Mouse (Mus musculus): Measurements from ENCODE around the gene Blvra. TPM values are rescaled to one million over a fixed set of nuclear protein-coding genes. Genes with fewer than 3 reads are reported as not detected.
"Not testable (repeated sequence)": the region's sequence is repeated elsewhere in the genome, so short reads cannot be mapped to it uniquely, and the experiment has no call there.

Gene Blvra
- polyA plus RNA-seq, 1 experiment from 2014 or later = 36.0 TPM

GRCm38 (mm10) chr2:127090151-127090550 is 19.7 kb downstream of the Blvra start:
- H3K4me1 ChIP-seq; H3K9me3 ChIP-seq; H3K4me3 ChIP-seq; H3K27me3 ChIP-seq (ENCODE audit: insufficient read depth, poor library complexity, severe bottlenecking); H3K27ac ChIP-seq: not testable (repeated sequence)
- H3K36me3 ChIP-seq = peaks cover 12% of the 10 kb centered on the region
- DNase-seq (ENCODE audit: low spot score) = peak; percentile 64

GRCm38 (mm10) chr2:127092000-127092399 is 21.5 kb downstream of the Blvra start:
- no peaks in the 10 kb centered on the region for H3K4me1 ChIP-seq
- 50% methylated on average over 8 of the region's 8 CpGs for WGBS
- no peak for DNase-seq (ENCODE audit: low spot score)
- no peaks in the 10 kb centered on the region for H3K27me3 ChIP-seq (ENCODE audit: insufficient read depth, poor library complexity, severe bottlenecking)
- H3K9me3 ChIP-seq = no peaks in the 10 kb centered on the region
- no peak overlapping the region for H3K27ac ChIP-seq
- peaks cover 5% of the 10 kb centered on the region for H3K36me3 ChIP-seq
- H3K4me3 ChIP-seq = no peak overlapping the region

- Histone ChIP-seq H3K36me3 (peaks cover 99% of the 10 kb centered on the region), H3K4me3 (no peak overlapping the region), H3K4me1 (no peaks in the 10 kb centered on the region), H3K9me3 (no peaks in the 10 kb centered on the region), H3K27me3 (ENCODE audit: insufficient read depth, poor library complexity, severe bottlenecking) (no peaks in the 10 kb centered on the region), H3K27ac (no peak overlapping the region)
- no peak for DNase-seq (ENCODE audit: low spot score)
- WGBS = 93% methylated on average over 4 of the region's 4 CpGs
These were observed 38.5 kb downstream of the Blvra start for GRCm38 (mm10) chr2:127108986-127109385.

DNA sequence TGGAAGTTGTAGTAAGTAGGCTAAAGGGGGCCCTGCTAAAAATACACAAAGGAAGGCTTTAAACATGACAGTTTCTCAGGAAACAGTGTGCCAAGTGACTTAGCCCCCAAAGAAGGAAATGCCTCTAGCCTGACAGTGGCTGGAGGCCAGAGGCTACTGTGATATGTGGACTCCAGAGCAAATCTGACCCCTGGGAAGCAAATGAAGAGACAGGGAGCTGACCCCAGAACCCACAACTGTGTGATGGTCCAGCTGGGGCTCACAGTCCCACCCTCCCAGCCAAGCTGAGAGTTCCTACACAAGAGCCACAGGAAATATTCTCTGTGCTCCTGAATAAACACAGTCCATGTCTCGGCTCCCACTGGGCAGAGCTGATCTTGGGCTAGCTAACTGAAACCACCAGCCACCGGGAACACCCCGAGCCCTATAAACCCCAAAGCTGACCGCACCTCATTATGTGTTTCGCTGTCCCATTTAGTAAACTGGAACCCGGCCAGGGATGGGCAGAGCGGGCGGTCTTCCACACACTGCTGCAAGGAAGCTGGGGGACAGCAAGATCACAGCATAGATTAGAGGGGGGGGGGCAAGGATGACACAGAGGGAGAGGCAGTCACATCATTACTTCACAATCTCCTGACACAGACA is 51.2 kb downstream of the Blvra start:
- H3K27ac ChIP-seq = no peak overlapping the region
- 89% methylated on average over 8 of the region's 8 CpGs for whole genome bisulfite sequencing

GRCm38 (mm10) chr2:127128926-127129325 is 58.5 kb downstream of the Blvra start:
- no peak for DNase-seq (ENCODE audit: low spot score)
- Histone ChIP-seq H3K36me3 (peaks cover 41% of the 10 kb centered on the region), H3K9me3 (no peaks in the 10 kb centered on the region), H3K27me3 (ENCODE audit: insufficient read depth, poor library complexity, severe bottlenecking) (no peaks in the 10 kb centered on the region), H3K4me3 (no peak overlapping the region), H3K4me1 (peaks cover 31% of the 10 kb centered on the region), H3K27ac (no peak overlapping the region)
- WGBS = 70% methylated on average over 5 of the region's 5 CpGs

More for the DNA sequence above, 51.2 kb downstream of the Blvra start:
- no peak overlapping the region for H3K4me3 ChIP-seq
- no peaks in the 10 kb centered on the region for H3K27me3 ChIP-seq (ENCODE audit: insufficient read depth, poor library complexity, severe bottlenecking)
- DNase-seq (ENCODE audit: low spot score) = no peak
- H3K36me3 ChIP-seq = peaks cover 92% of the 10 kb centered on the region
- H3K9me3 ChIP-seq = no peaks in the 10 kb centered on the region
- H3K4me1 ChIP-seq = no peaks in the 10 kb centered on the region

GRCm38 (mm10) chr2:127131353-127131752 is 60.9 kb downstream of the Blvra start:
- Histone ChIP-seq H3K9me3 (no peaks in the 10 kb centered on the region), H3K36me3 (peaks cover 17% of the 10 kb centered on the region), H3K4me3 (no peak overlapping the region), H3K27me3 (ENCODE audit: insufficient read depth, poor library complexity, severe bottlenecking) (no peaks in the 10 kb centered on the region), H3K27ac (no peak overlapping the region), H3K4me1 (peaks cover 36% of the 10 kb centered on the region)
- DNase-seq (ENCODE audit: low spot score) = no peak
- 73% methylated on average over 8 of the region's 8 CpGs for WGBS

DNA sequence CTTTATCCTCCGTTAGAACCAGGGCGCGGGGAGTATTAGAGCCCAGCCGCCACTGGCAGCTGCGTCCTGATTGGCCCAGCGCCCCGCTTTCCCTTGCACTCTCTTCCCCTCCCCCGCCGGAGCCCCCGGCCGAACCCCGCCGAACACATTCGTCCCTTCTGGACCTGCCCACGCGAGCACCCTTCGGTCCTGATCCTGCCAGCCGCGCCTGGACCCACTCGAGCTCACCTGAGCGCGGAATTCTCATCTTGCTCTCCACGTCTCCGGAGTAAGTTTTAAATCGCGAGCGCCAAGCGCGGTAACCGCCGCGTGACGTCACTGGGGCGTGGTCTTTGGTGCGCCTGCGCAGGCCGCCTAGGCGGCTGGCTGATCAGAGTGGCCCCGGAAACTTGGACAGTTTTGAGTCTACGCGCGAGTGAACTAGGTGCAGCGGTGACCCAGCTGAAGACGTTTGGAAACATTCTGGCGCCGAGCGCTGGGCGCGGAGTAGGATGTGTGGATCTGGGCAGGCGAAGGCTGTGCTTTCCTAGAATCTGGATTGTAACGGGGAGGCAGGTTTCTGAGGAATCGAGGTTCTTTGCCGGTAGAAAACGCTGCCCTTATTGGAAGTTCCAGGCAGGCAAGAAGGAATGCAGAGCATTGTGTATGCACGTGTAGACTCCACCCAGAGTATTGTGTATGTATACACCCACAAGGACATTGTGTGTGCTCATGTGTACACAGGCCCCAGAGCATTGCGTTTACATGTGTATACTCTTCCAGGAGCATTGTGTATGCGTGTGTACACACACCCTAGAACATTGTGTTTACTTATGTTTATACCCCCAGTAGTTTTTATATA is 63.4 kb downstream of the Blvra start, which contains the start of gene Ncaph:
TSS of gene Ncaph (minus strand) at position 334 of the 841 bp plus-strand sequence.
- no peaks in the 10 kb centered on the region for H3K36me3 ChIP-seq
- peak within 1 kb of the TSS; percentile 72 for H3K4me3 ChIP-seq
- H3K27me3 ChIP-seq (ENCODE audit: insufficient read depth, poor library complexity, severe bottlenecking) = no peaks in the 10 kb centered on the region
- H3K4me1 ChIP-seq = peaks cover 47% of the 10 kb centered on the region
- H3K27ac ChIP-seq = peak within 1 kb of the TSS; percentile 92
- no peaks in the 10 kb centered on the region for H3K9me3 ChIP-seq
- peak; percentile 96 for DNase-seq (ENCODE audit: low spot score)
- 1% methylated on average over 57 of the region's 57 CpGs for WGBS

GRCm38 (mm10) chr2:127135255-127135654 is 64.8 kb downstream of the Blvra start:
- not testable (repeated sequence) for H3K27ac ChIP-seq; DNase-seq (ENCODE audit: low spot score); H3K4me3 ChIP-seq; H3K9me3 ChIP-seq; H3K27me3 ChIP-seq (ENCODE audit: insufficient read depth, poor library complexity, severe bottlenecking)
- Histone ChIP-seq H3K36me3 (peaks cover 12% of the 10 kb centered on the region), H3K4me1 (peaks cover 39% of the 10 kb centered on the region)
- WGBS = 42% methylated on average over 3 of the region's 3 CpGs

GRCm38 (mm10) chr2:127136979-127137378 is 66.5 kb downstream of the Blvra start:
- Histone ChIP-seq H3K36me3 (peaks cover 25% of the 10 kb centered on the region), H3K4me1 (peaks cover 36% of the 10 kb centered on the region), H3K27ac (peak overlapping the region; percentile 47; the same call in 1 of the 2 replicates), H3K9me3 (no peaks in the 10 kb centered on the region), H3K27me3 (ENCODE audit: insufficient read depth, poor library complexity, severe bottlenecking) (peaks cover 16% of the 10 kb centered on the region), H3K4me3 (0 out of 2 replicates have a peak overlapping the region, but pooled peaks have one; percentile 18)
- DNase-seq (ENCODE audit: low spot score) = peak; percentile 84
- WGBS = 14% methylated on average over 5 of the region's 5 CpGs

DNA sequence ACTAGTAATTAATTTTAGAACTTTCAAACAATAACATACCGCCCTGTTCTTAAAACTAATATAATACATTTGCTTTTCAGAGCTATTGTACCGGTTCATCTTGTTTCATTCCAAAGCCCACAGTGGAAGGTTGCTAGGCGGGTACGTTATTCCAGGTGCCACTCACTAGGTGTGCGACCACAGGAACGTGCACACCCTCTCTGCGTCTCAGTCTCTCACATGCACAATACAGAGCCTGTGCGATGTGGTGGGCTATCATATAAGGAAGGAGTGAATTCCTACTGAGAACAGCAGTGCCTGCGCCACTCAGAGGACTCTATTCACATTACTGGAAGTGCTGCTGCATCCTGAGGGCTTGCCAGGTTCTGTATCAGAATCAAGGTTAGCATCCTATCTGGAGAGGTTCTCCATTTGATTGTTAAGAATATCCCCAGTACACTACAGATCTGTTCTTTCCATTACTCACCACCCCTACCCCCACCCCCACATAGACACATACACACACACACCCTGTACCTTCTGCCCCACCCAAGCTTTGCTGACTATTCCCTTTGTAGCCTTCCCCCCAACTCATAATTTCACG is 67.5 kb downstream of the Blvra start:
- WGBS = 81% methylated on average over 10 of the region's 10 CpGs
- Histone ChIP-seq H3K4me1 (peaks cover 35% of the 10 kb centered on the region), H3K9me3 (no peaks in the 10 kb centered on the region), H3K27me3 (ENCODE audit: insufficient read depth, poor library complexity, severe bottlenecking) (peaks cover 22% of the 10 kb centered on the region), H3K36me3 (peaks cover 25% of the 10 kb centered on the region), H3K4me3 (no peak overlapping the region), H3K27ac (no peak overlapping the region)
- no peak for DNase-seq (ENCODE audit: low spot score)

DNA sequence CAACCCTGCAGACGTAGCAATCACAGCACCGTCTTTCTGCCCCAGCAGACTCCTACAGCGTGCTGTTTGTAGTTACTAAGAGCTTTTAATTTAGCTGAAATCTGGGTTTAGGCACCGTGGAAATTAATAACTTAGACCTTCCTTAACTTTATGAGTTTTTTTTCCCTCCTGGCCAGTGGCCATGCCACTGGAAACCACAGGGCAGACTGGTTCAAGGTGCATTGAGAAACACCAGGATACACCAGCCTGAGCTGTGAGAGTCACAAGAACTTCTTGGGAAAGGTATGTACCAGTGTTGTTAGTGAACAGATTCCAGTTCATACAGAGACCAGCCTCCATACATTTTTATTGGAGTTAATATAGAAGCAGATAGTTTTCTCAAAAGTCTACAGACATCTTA is 68.0 kb downstream of the Blvra start:
- H3K36me3 ChIP-seq = peaks cover 25% of the 10 kb centered on the region
- H3K9me3 ChIP-seq = no peaks in the 10 kb centered on the region
- H3K27me3 ChIP-seq (ENCODE audit: insufficient read depth, poor library complexity, severe bottlenecking) = peaks cover 22% of the 10 kb centered on the region
- WGBS = 86% methylated on average over 4 of the region's 4 CpGs
- H3K4me1 ChIP-seq = peaks cover 37% of the 10 kb centered on the region
- no peak overlapping the region for H3K4me3 ChIP-seq
- DNase-seq (ENCODE audit: low spot score) = no peak
- no peak overlapping the region for H3K27ac ChIP-seq

DNA sequence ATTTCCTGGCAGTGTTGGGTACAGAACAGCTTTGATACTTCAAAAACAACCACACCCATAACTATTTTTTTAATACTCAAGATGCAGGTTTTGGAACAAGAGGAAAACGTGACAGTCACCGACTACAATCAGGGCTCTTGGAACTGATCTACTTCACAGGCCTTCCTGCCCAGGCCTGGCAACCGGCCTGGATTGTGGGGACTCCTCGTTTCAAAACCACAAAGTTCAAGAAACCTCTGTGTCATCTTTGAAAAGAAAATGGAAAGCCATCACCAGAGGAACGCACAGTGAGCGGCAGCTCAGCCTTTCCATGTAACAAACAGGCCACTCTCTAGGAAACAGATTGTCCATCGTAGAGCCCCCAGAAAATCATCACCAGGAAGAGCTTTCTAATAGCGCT is 68.6 kb downstream of the Blvra start:
- Histone ChIP-seq H3K27ac (no peak overlapping the region), H3K4me3 (no peak overlapping the region), H3K9me3 (no peaks in the 10 kb centered on the region), H3K36me3 (peaks cover 25% of the 10 kb centered on the region), H3K27me3 (ENCODE audit: insufficient read depth, poor library complexity, severe bottlenecking) (peaks cover 22% of the 10 kb centered on the region), H3K4me1 (peaks cover 40% of the 10 kb centered on the region)
- WGBS = 94% methylated on average over 8 of the region's 8 CpGs
- DNase-seq (ENCODE audit: low spot score) = no peak

- peaks cover 36% of the 10 kb centered on the region for H3K4me1 ChIP-seq
- peaks cover 22% of the 10 kb centered on the region for H3K27me3 ChIP-seq (ENCODE audit: insufficient read depth, poor library complexity, severe bottlenecking)
- H3K36me3 ChIP-seq = peaks cover 25% of the 10 kb centered on the region
- no peak overlapping the region for H3K4me3 ChIP-seq
- H3K27ac ChIP-seq = no peak overlapping the region
- WGBS = 93% methylated on average over 1 of the region's 1 CpGs
- no peak for DNase-seq (ENCODE audit: low spot score)
- no peaks in the 10 kb centered on the region for H3K9me3 ChIP-seq
These were observed 69.1 kb downstream of the Blvra start for GRCm38 (mm10) chr2:127139605-127140004.

Measured in heart, embryonic 10.5 days (tissue).